Mouse (Mus musculus) gastrocnemius, postnatal 14 days (tissue): ENCODE measurements around the gene Hddc2. TPM values are rescaled to one million over a fixed set of nuclear protein-coding genes. Genes with fewer than 3 reads are reported as not detected.
"Not testable (repeated sequence)": the region's sequence is repeated elsewhere in the genome, so short reads cannot be mapped to it uniquely, and the experiment has no call there.

Experiments
- DNase-seq: peaks from one replicate; pipeline ENCODE4 v3.0.0; 2021; ENCODE audit warnings: mixed read lengths
- intact Hi-C: fragments of 180-260 bp; cut with DNase I; formaldehyde crosslinking; loops from one replicate; pipeline ENCODE4 v1.15.1; 2025; ENCODE audit warnings: low total_unique reads
- total RNA-seq, 2 experiments: library from RNA; stranded (reverse); gene quantifications; 2 replicates each; pipeline ENCODE4 v1.2.3; 2021

Gene Hddc2
- total RNA-seq, 2 experiments from 2014 or later: 15.2 to 18.0 TPM

- intact Hi-C loops: no loop called here
- no peak for DNase-seq
These were observed 33.2 kb downstream of the Hddc2 start for GRCm38 (mm10) chr10:31346401-31346800.

GRCm38 (mm10) chr10:31351056-31351455 lies 37.9 kb downstream of the Hddc2 start:
- no peak for DNase-seq

GRCm38 (mm10) chr10:31352845-31353427 lies 39.8 kb downstream of the Hddc2 start:
- no peak for DNase-seq
- intact Hi-C loops: no loop called here

More at GRCm38 (mm10) chr10:31351056-31351455, 37.9 kb downstream of the Hddc2 start:
- intact Hi-C loops: no loop called here

- intact Hi-C loops: no loop called here
- no peak for DNase-seq
These were observed 41.0 kb downstream of the Hddc2 start for GRCm38 (mm10) chr10:31354141-31354540.

- no peak for DNase-seq
- intact Hi-C loops: no loop called here
These were observed 41.8 kb downstream of the Hddc2 start for GRCm38 (mm10) chr10:31354886-31355461.

DNA sequence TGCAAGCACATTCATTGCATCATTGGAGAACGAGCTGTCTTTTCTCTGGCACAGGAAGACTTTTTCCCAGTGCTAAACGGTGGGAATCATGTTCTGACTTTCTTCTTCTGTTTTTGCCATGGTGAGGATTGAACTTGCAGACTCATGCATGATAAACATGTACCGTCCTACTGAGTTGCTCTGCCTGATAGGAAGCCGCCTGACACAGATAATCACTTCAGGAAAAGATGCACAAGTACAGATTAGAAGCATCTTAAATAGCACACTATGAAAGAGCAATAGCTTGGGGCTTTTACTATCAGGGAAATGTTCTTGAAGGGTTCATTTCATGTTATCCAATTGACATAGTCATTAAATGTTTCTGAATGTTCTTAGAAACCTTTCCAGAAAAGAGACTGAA lies 46.6 kb downstream of the Hddc2 start:
- intact Hi-C loops: no loop called here

GRCm38 (mm10) chr10:31370200-31370599 lies 57.0 kb downstream of the Hddc2 start:
- intact Hi-C loops, DNase-seq: not testable (repeated sequence)

More for the DNA sequence above, 46.6 kb downstream of the Hddc2 start:
- no peak for DNase-seq

Other genes starting within 250 kb of the Hddc2 start
- 10 to 100 TPM; 16.8 to 21.0 TPM for gene Tpd52l1, start 132.6 kb downstream of the Hddc2 start, total RNA-seq